Mouse (Mus musculus) layer of hippocampus, postnatal 14 days (tissue): ENCODE measurements around the gene Vac14. TPM values are rescaled to one million over a fixed set of nuclear protein-coding genes. Genes with fewer than 3 reads are reported as not detected.

Experiments
- DNase-seq, 2 experiments: peaks; one replicate each; pipeline ENCODE4 v3.0.0; 2021 to 2022; ENCODE audit warnings: low spot score in 2 of 2, mixed read lengths in 1 of 2
- long read RNA-seq, 2 experiments: library from polyadenylated mRNA; stranded (forward); transcript quantifications; one replicate each; pipeline ENCODE4 v2.0.0; 2021
- total RNA-seq, 2 experiments: library from RNA; stranded (reverse); gene quantifications; 2 replicates each; pipeline ENCODE4 v1.2.3; 2021

The Vac14 gene
- total RNA-seq, result 10 to 100 TPM; 24.5 to 26.6 TPM
- long read RNA-seq, experiment 1, full-length matches to known transcripts, result 25 of 46 reads
- long read RNA-seq, experiment 1, partial matches to known transcripts, result 8 of 46 reads
- long read RNA-seq, experiment 1, other reads (novel, unspliced or antisense), result 13 of 46 reads
- long read RNA-seq, experiment 2, transcript Vac14-201 (19 exons, 3,069 nt), result major isoform, 29 of 77 reads
- long read RNA-seq, experiment 2, partial matches to known transcripts, result 3 of 77 reads
- long read RNA-seq, experiment 2, other reads (novel, unspliced or antisense), result 45 of 77 reads

GRCm38 (mm10) chr8:110618391-110619207 lies at the start of gene Vac14:
Vac14 (plus strand) TSS chr8:110618585.
- DNase-seq, result peak; percentile 95 to 97

DNA sequence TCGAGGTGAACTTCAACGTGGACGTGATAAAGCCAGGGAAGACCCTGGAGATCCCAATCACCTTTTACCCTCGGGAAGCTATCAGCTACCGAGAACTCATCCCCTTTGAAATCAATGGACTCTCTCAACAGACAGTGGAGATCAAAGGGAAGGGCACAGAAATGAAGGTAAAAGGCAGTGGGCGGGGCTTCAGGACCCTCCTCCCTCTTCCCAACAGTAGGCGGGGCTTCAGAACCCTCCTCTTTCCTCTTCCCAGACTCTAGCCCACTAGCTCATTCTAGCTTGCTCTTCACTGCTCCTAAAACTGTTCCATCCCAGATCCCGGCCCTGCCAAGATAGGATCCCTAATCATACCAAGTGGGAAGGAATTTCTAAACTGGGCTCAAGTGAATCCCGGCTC lies 25.7 kb upstream of the Vac14 start:
- no peak for DNase-seq

GRCm38 (mm10) chr8:110594164-110594563 lies 24.2 kb upstream of the Vac14 start:
- DNase-seq, result no peak

DNA sequence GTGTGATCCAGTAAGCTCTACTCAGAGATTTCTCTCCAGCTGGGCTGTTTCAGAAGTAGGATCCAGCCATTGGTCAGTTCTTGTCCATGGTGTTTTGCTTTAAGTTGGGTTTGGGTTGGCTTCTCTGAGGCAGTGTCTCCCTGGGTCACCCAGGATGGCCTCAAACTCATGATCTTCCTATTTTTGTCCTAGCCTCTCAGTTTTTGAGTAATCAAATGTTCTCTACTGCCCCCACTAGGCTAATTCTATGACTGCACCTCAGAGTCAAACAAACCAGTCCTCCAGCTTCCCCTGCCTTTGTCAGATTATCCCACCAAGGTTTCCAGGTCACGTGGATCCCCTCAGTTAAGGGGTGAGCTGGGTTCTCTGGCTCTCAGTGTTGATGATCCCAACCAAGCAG lies 13.8 kb upstream of the Vac14 start:
- DNase-seq, result peak in 1 of 2 experiments; percentile 57

DNA sequence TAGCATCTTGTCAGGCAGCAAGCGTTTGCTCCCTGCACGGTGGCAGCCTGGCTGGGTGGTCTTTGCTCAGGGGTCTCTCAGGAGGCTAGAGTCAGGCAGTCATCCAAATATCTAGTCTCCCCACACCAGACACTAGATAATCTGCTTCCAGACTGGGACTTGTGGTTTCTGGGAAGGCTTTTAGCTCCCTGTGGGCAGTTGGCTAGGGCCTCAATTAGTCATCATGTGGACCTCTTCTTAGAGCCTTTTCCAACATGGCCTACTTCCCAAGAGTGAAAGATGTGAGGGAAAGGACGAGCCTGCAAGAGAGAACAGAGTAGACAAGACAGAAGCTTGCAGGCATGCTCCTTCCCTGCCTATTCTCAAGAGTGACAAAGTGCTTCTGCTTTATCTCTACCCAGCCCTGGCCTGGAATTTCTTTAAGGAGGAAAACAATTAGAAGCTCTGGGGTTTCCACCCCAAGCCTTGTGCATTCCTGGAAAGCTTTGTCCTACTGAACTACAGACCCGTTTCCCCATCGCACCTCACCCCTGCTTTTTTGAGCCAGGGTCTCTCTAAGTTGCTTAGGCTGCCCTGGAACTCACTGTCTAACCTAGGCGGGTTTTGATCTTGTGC lies 12.9 kb upstream of the Vac14 start:
- DNase-seq, result no peak

- DNase-seq, result no peak
Measured at GRCm38 (mm10) chr8:110615730-110616129, 2.7 kb upstream of the Vac14 start.

DNA sequence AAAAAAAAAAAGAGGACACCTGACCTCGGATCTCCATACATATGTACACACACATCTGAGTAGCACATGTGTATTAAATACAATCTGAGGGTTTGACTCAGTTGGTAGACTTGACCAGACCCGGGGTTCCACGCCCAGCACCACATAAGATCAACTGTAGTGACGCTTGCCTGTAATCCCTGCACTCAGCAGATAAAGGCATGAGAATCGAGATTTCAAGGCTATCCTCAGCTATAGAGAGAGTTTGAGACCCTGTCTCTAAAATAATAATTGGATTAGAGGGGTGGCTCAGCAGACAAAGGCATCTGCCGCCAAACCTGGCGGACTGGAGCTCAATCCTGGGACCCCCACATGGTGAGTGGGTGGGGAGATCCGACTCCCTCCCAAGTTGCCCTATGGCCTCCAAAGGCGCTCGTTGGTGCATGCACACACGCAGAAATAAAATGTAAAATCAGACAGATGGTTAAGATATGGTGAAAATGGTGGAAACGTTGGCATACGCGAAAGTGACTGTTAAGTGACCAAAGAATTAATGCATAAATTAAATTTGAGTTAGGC lies 505 bp upstream of the Vac14 start:
- no peak for DNase-seq

DNA sequence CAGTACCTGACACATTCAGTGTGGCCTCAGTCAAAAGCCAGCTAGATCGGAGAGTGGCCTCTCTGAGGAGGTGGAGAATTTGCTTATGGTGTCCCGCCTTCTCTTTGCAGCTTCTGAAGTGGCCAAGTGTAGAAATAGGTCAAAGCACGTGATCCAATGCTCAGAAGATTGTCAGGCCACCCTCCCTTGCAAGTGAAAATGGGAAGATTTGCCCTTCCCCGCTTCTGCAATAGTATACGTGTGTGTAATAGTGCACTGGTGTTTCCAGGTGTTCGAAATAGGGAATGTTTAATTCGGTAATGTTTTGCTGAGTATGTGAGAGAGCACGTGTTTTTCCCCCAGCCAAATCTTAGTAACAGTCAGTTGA lies 806 bp downstream of the Vac14 start:
- DNase-seq, result no peak

DNA sequence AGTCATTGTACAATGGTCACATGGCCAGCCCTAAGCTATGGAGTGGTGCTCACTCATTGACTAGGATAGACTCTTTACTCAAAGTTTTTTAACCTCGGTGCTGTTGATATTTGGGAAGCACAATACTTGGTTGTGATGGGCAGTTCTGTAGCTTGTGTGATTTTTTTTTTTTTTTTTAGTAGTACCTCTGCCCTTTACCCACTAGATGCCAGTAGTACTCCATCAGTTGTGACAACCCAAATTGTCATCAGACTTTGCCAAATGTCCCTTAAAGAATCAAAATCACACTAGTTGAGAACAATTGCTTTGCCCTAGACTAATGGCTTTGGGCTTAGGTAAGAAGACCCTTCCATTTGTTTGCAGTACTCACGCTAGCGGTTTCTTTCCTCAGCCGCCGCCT lies 1.5 kb downstream of the Vac14 start:
- no peak for DNase-seq

- peak in 1 of 2 experiments; percentile 78 for DNase-seq
Measured at GRCm38 (mm10) chr8:110626431-110626830, 8.0 kb downstream of the Vac14 start.

GRCm38 (mm10) chr8:110629245-110630063 lies 11.1 kb downstream of the Vac14 start:
- peak; percentile 40 to 70 for DNase-seq

GRCm38 (mm10) chr8:110630079-110630478 lies 11.7 kb downstream of the Vac14 start:
- DNase-seq, result no peak

GRCm38 (mm10) chr8:110630571-110631071 lies 12.2 kb downstream of the Vac14 start:
- peak; percentile 39 to 68 for DNase-seq

GRCm38 (mm10) chr8:110631201-110631600 lies 12.8 kb downstream of the Vac14 start:
- DNase-seq, result no peak

GRCm38 (mm10) chr8:110633814-110634213 lies 15.4 kb downstream of the Vac14 start:
- no peak for DNase-seq

DNA sequence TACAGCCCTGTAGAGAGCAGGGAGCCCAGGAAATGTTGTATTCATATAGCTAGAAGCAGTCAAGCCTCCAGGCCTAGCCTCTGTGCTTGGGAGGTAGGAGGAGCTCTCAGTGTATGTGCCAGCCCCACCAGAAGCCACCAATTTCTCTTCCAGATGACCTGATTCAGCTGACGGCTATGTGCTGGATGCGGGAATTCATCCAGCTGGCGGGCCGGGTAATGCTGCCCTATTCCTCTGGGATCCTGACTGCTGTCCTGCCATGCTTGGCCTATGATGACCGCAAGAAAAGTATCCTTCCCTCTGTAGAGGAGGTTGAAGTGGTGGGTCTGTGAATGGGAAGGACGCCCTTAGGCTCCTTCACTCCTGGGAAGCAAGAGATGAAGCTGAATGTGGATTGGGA lies 17.8 kb downstream of the Vac14 start:
- no peak for DNase-seq

- DNase-seq, result no peak
Measured at GRCm38 (mm10) chr8:110642331-110642730, 23.9 kb downstream of the Vac14 start.

DNA sequence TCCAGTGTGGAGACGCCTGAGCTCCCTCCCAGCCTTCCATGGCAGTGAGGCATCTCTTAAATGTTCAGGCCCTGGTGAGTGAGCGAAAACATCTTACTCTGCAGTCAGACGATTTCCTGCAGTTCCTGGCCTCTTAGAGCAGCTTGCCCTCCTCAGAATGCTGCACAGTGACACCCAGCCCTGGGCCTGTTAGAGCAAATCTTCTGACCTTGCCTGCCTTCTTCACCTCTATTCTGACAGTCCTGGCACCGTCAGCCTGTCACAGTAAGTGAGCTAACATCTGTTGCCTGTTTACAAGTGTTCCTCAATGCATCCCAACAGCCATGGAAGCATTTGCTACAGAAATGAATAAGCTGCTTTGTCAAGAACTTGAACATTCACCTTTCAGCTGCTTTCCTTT lies 24.8 kb downstream of the Vac14 start:
- DNase-seq, result no peak

DNA sequence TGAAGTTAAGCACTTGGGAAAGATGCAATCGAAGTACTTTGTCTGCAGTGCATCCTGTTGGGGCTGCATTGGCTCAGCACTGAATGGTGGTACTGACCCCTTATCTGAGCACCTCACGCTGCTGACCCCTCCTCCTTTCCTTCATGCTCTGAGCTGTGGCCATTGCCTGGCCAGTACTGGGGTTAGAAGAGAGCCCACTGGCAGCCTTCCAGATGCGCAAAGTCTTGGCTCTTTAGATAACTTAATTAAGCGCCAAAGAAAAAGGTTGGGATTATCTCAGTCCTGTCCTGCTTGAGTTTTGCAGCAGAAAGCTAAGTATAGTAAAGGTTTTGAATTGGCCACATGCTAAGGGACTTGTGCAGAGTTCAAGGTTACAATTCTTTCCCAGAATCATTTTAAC lies 26.0 kb downstream of the Vac14 start:
- no peak for DNase-seq

GRCm38 (mm10) chr8:110644901-110645300 lies 26.5 kb downstream of the Vac14 start:
- no peak for DNase-seq

GRCm38 (mm10) chr8:110645340-110645739 lies 27.0 kb downstream of the Vac14 start:
- no peak for DNase-seq
